Mouse (Mus musculus): ENCODE measurements around the gene Gm11541.

DNA sequence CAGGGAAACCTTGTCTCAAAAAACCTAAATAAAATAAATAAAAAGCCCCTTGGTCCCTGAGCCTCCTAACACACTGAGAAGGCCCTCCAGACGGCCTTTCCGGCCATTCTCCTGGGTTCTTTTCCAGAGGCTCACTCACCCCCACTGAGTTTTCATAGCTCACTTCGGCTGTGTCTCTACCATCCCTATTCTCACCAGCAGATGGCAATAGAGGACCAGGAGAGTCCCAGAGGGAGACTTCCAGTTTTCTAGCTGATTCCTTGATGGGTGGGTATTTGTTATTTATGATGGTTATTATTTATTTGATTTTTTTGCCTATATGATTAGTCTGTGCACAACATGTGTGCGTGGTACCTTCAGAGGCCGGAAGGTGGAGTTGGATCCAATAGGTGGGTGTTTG lies 26.0 kb upstream of the Gm11541 start:
- TF ChIP-seq CTCF (IDR thresholded peaks at IDR 0.05; ENCODE audit: low read depth) (peak; percentile 81), EP300 (IDR thresholded peaks at IDR 0.05; ENCODE audit: low read depth) (no peak)
